Mouse (Mus musculus) liver, embryonic 14.5 days (tissue): Measurements from ENCODE around the gene Bcap29.
"Not testable (repeated sequence)": the region's sequence is repeated elsewhere in the genome, so short reads cannot be mapped to it uniquely, and the experiment has no call there.

ENCODE experiments used
- CTCF ChIP-seq: IDR thresholded peaks from 2 replicates; pipeline ENCODE4 v1.5.1; 2016; ENCODE audit warnings: antibody characterized with exemption, low read depth, control low read depth
- EP300 ChIP-seq: IDR thresholded peaks from 2 replicates; pipeline ENCODE4 v1.6.1; 2016; ENCODE audit warnings: antibody characterized with exemption, low read depth

DNA sequence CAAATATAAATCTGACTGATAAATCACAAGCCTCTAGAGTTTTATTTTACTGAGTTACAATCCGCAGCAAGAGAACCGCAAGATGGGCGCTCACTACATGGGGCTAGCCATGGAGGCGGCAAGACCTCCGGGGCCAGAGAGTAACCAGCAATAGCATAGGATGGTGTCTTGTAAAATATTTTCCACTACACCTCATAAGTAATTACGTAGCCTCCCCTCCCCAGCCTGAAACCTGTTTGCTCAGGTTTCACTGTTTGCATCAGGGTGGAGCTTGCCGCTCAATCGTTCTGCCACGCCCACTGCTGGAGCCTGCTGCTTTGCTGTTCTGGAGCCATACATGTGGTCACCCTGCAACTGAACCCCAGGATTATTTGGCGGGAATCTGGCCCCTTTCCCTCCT, 66.9 kb downstream of the Bcap29 start:
- not testable (repeated sequence) for TF ChIP-seq CTCF, EP300
